Mouse (Mus musculus) C2C12 (cell line): ENCODE measurements around the gene 2900026A02Rik.

Experiments
- CTCF ChIP-seq: IDR thresholded peaks from one replicate; pipeline ENCODE4 v1.5.1; 2011; ENCODE audit not compliant: control insufficient read depth, insufficient read depth, insufficient read length
- MAX ChIP-seq: IDR thresholded peaks from one replicate; pipeline ENCODE4 v1.6.1; 2011; ENCODE audit warnings: mild to moderate bottlenecking, control low read depth

- TF ChIP-seq CTCF, result no peak
- TF ChIP-seq MAX, result no peak
Observed at GRCm38 (mm10) chr5:113114264-113115225, 106.5 kb downstream of the 2900026A02Rik start.
